Mouse (Mus musculus): ENCODE results near the gene Txk. TPM values are rescaled to one million over a fixed set of nuclear protein-coding genes. Genes with fewer than 3 reads are reported as not detected.

Txk gene
- polyA plus RNA-seq, 1 experiment from 2014 or later = not detected

Other genes with a start within 250 kb of the Txk start
- 13.7 and 19.8 TPM in 2 replicates for gene Corin, start 248.3 kb downstream of the Txk start, polyA plus RNA-seq (2016; fragmentation: Nextera tagmentation; extraction: Ambion mirVana)
- gene Nfxl1, start 193.1 kb downstream of the Txk start, polyA plus RNA-seq (2016; fragmentation: Nextera tagmentation; extraction: Ambion mirVana) = 14.1 and 19.7 TPM in 2 replicates
- 0.38 and 1.7 TPM in 2 replicates for gene Zar1, start 171.5 kb downstream of the Txk start, polyA plus RNA-seq (2016; fragmentation: Nextera tagmentation; extraction: Ambion mirVana)
- gene Gm5868, start 165.2 kb downstream of the Txk start, polyA plus RNA-seq (2016; fragmentation: Nextera tagmentation; extraction: Ambion mirVana) = 0.43 and 1.3 TPM in 2 replicates
- gene Cnga1, start 108.5 kb downstream of the Txk start, polyA plus RNA-seq (2016; fragmentation: Nextera tagmentation; extraction: Ambion mirVana) = not detected in 2 replicates
- gene Nipal1, start 105.0 kb downstream of the Txk start, polyA plus RNA-seq (2016; fragmentation: Nextera tagmentation; extraction: Ambion mirVana) = 0.10 and 0.68 TPM in 2 replicates
- 7.5 and 12.1 TPM in 2 replicates for gene Tec, start 115.7 kb upstream of the Txk start, polyA plus RNA-seq (2016; fragmentation: Nextera tagmentation; extraction: Ambion mirVana)
- gene Slain2, start 161.5 kb upstream of the Txk start, polyA plus RNA-seq (2016; fragmentation: Nextera tagmentation; extraction: Ambion mirVana) = 18.1 and 21.0 TPM in 2 replicates
- gene Gm10135, start 221.9 kb upstream of the Txk start, polyA plus RNA-seq (2016; fragmentation: Nextera tagmentation; extraction: Ambion mirVana) = not detected in 2 replicates

Measured in heart, embryonic 10.5 days (tissue).